Mouse (Mus musculus): Measurements from ENCODE around the gene Cabp4.

DNA sequence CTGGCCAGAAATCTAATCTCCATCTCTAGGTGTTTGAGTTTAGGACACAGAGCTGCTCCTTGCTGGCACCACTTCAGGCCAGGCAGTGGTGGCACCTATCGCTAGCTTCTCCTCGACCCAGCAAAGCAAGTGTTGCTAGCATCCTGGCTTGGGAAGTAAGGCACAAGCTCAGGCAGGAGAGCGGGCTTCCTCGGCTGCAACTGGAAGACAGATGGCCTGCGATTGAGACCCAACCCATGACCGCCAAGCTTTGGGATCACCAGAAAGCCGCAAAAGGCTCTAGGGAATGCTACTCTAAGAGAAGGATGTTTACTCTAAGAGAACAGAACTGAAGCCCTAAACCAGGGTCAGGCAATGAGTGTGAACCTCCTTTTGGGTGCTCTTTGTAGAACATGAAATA lies 14.4 kb downstream of the Cabp4 start:
- TF ChIP-seq CTCF (conservative IDR thresholded peaks at IDR 0.05; ENCODE audit: low read length) (no peak), NANOG (IDR thresholded peaks at IDR 0.05; ENCODE audit: borderline replicate concordance, low read length) (no peak), POU5F1 (IDR thresholded peaks at IDR 0.05; ENCODE audit: borderline replicate concordance, low read length) (no peak)

All from E14TG2a.4 (cell line).